Mouse (Mus musculus): ENCODE results near the gene Zfp710.

Gene Zfp710

DNA sequence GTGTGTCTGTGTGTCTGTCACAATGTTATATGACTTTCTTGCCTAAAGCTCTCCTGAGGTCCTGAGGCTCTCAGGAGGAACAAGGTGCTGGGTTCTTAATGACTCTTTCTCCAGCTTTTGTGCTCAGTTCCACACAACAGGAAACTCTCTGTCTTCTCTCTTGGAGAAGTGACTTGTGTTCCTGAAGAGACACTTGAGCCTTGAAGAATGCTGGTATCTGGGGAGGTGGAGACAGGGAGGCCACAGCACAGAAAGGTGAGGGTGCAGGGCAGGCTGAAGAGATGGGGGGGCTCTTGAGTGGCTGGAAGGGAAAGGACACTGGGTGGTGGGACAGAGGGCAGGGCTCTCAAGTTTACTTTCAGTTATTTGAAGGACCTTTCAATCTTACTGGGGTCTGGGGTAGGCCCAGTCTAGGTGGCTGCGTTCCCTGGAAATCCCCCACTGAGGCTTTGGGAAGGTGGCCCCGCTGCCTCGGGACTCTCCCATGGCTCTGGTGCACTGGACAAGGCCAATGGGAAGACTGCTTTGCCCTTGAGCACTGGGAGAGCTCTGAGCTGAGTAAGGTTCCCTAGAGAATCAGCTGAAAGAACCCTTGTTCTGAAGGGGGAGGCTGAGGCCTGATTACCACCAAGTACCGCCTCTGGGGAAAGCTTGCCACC is 33.9 kb downstream of the Zfp710 start:
- DNase-seq, result no peak

DNA sequence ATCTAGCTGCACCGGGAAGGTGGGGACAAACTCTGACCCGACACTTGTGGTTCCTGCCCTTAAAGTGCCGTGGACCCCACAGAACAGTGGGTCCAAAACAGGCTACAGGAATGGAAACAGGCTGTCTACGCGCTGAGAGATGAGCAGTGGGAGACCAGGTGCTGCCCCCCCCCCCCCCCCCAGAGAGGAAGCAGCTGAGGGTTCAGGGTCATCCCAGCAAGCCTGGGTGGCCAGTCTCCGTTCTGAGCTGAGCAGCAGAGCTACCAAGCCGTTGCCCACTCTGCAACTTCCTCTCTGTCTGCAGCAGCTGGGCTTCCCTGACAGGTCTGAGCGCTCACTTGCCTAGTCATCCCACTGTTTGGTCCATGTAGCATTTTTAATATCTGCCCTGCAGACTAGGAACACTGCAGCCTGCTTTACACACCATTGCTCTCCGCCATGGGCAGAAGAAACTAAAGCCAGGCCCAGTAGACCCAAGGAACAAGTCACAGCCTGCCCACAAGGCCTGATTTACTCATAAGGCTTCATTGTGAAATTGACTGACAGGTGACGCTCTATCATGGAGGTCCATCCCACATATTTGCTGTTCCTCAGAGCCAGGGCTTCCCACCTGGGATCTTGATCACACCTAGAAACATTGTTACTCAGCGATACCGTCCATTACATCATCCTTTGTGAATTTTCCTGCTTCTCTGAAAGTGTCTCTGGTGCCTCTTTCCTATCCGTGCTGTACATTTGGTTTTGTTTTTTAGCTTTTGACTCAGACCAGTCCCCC is 34.6 kb downstream of the Zfp710 start:
- DNase-seq, result no peak

DNA sequence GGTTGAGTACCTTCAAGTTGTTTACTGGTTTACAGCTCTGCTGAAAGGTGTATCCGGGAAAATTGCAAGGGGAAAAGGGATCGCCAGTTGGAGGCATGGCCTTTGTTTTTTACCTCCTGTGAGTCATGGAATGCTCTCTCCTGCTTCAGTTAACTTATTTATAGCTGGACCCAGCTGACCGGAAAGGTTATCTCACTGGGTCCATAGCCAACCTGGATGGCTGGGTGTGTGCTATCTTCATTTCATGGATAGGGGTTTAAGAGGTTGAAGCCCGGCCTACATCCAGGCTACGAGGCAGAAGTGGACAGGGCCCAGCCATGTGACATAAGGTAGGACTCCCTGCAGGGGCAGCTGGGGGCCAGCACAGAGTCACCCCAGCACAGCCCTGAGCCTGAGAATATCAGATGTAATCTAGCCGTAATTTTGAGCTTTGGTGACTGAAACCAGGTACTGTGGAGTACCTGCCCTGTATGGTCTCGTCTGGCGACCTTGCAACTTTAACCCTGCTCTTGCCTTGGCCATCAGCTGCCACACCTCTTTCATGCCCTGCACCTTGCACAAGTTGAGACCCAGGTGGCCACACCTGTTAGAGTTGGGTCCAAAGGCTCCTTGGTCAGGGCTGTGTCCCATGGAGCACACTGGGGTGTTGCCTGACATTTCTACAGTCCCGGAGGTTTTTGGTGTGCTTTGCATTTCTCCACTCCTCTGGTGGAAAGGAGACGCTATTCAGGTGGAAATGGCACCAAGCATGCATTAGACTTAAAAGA is 35.6 kb downstream of the Zfp710 start:
- no peak for DNase-seq

DNA sequence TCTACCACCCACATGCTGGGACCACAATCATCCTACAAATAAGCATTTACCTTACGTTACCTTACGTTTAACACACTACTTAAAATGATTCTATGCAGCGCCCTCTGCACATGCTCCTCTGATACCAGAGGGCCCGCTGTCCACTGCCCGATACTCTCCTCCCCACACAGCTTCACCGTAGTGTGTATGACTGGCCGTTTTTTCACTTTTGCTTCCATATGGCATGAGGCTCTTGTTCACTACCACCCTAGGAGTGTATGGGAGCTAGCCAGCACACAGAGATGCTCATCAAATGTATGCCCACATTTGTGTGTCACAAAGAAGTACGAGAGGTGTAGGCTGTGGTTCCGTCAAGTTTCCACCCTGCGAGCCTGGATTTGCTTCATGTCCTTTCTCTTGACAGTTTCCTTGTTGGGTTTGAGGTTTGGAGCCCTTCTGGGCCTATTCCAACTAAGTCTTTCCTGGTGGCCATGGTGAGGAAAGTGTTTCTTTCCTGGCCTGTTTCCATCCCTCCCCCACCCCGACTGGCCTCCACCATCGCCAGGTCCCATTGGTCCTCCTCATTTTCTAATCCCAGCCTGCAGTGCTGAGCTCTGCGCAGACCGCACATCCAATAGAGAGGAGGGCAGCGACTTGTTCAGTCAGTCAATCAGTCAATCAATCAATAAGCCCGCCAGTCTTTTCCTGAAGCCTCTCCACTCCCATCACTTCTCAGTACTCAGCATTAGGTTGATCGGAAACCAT is 37.6 kb downstream of the Zfp710 start:
- peak; percentile 50 to 54 for DNase-seq

DNA sequence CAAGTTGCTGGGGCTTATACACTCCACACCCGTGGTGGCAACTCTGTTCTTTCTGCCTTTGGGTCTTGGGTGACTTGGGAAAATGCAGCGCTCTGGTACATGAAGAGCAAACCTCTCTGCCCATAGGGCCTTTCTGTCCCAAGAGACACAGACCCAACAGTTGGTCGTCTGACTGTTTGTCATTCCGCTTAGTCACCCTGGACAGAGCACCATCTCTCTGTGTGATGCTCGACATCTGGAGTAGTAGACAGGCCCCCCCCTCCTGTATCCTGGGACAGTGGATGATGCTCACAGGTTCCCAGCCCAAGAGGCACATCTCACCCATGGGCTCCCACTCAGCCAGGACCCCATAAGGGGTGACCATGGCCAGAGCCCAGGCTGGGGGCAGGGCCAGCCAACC is 38.6 kb downstream of the Zfp710 start:
- no peak for DNase-seq

DNA sequence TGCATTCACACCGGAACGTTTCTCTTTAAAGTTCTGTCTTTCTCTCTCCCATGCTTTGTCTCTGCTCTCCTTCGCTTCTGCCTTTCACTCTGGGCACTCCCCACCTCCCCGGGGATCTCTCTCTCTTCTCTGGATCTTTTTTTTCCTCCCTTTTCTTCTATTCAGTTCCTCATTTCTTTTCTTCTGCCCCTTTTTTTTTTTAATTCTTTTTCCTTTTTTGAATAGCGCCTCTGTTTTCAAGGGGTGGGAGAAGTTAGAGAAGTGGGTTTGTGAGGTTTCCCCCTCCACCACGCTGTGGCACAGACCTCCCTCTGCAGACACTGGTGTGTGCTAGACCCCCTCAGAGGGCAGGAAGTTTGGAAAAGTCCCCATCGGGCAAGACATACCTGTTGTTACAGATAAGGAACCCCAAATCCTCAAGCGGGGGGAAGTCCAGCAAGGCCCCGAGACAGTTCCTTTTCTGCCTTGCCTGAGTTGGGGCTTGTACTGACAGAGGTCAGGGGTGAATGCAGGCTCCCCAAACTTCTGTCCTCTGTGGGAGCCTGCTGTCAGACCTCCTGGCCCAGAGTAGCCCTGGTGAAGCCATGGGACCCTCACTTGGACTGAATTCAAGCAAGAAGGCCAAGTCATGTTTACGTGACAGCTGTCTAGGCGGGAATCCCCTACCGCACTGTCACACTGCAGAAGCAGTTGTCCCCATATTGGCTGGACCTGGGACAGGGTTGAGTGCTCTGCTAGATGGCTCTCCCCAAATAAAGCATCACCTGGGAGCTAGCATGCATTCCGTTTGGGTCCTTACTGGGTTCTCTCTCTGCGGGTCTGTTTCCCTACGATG is 39.5 kb downstream of the Zfp710 start:
- DNase-seq, result no peak

DNA sequence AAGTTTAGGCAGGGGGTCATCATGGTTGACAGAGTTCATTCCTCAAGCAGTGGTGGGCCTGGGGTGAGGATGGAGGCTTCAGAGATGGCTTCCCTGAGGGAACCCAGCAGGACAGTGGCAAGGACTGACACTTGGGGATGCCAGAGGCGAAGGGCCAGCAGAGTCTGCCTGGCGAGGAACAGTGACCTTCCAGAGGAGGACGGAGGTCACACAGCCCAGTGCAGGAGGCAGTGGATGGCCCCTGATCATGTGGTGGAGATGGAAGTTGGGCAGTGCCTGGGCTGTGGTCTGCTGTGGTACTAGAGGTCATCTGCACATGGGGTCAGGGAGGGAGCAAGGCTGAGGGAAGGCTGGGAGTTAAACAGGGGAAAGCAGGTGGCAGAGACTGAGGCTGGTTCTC is 40.6 kb downstream of the Zfp710 start:
- no peak for DNase-seq

DNA sequence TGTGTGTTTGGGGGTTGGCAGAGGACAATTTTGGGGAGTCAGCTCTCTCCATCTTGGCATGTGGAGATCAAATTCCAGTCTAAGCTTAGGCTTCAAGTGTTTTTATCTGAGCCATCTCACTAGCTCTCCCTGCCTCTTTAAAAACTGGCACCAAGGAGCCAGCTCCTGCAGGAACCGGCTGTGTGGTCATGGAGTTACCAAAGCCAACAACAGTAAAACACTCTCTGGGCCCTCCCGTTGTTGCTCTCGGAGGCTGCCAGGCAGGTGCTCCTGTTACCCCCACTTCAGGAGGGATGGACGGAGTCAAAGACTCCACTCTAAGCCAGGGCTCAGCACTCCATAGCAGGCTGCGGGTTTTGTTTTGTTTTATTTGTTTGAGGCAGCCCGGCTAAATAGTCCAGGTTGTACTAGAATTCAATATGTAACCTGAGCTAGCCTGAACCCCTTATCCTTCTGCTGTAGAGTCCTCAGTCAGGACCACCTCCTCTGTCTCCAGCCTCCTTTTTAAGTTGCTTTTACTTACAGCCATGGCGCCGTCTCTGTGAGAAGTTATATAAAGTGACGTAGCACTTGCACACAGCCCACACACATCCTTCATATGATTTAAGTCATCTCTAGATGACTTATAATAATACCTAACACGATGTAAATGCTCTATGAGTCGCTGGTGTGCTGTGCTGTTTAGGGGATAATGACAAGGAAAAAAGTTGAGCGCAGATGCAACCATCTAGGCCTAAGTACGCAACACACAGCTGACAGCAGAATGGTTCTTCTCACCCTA is 42.3 kb downstream of the Zfp710 start:
- DNase-seq, result no peak

DNA sequence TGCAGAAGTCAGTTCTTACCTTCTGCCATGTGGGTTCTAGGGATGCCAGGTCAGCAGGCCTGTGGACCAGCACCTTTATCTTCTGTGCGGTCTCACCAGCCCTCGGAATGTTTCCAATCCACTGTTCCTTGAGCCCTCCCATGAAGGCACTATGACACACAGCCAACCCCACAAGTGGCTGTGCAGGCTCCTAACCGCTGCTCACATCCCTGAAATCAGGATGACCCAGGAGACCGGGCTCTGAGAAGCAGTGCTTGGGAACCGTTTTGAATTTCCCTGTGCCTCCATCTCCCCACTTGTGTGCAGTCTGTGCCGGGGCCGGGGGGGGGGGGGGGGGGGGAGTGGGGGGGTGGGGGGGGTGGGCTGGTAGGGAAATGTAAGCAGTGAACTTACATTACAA is 43.7 kb downstream of the Zfp710 start:
- no peak for DNase-seq

DNA sequence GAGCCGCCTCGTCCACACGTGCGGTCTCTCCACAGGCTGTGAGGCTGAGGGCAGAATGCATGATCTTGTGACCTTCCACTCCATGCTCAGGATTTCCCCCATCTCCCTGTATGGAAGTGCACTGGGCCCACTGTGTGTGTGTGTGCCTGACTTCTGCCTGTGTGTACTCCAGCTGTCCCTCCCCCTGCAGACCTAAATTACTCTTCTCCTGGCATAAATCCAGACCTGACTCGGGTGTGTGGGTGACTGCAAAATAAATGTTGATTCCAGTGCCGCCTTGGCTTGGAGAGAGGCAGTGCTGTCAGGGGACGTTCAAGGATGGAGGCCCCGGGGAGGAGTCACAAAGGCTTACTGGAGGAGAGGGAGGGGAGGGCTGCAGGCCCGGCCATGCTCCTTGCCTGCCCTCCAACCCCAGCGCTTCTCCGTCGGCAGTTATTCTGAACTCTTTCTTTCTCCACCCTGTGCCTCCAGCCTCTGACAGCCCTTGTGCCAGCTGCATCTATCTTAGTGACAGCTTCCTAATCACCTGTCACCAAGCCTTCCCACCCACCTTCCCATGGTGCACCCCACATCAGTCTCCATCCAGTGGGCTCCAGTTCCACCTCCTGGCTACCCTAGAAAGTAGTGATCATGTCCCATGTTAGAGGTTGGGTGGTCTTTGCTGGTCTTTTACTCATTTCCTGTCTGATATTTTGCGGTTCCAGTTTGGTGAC is 45.2 kb downstream of the Zfp710 start:
- DNase-seq, result no peak

DNA sequence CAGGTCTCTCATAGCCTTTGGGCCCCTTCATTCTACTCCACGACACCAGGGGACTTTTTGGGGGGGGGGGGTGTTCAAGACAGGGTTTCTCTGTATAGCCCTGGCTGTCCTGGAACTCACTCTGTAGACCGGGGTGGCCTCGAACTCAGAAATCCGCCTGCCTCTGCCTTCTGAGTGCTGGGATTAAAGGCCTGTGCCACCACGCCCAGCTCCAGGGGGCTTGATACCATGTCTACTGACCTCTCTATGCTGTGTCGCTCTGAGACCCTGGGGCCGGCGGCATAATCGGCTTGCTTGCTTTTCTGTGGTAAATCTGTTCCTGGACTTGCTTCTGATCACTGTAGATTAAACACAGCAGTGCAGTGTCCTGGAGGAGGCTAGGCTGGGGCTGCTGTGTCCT is 46.6 kb downstream of the Zfp710 start:
- DNase-seq, result no peak

DNA sequence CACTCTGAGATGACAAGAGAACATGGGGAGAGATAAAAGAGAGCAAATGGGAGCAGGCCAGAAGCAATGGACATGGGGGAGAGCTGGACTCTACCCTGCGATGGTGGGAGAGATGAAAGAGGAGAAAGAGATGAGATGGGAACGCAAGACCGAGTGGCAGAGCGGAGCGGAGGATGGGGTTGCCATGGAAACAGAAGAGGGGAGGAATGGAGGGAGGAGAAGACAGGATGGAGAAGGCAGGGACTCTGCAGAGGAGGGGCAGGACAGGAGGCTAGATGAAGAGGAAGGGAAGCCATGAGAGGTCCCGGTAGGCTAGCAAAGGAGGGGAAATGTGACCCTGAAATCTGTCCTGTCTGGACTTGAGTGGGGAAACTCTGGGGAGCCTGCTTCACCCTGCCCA is 47.7 kb downstream of the Zfp710 start:
- no peak for DNase-seq

DNA sequence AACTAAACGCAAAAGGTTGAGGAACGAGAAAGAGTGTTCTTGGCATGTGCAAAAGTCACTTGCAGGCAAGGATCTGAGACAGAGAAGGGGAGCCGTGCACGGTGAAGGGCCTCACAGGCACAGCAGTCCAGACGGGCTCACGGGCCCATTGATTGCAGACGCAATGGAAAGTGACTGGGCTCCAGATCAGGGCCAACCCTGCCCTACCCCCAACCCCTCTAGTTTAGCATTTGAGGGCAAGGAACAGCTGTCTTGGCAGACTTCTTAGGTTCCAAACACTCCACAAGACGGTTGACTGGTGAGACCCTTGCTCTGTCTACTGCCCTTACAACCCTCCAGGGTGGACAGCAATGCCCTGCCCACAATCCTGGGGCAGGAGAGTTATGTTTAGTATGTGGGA is 48.9 kb downstream of the Zfp710 start:
- no peak for DNase-seq

DNA sequence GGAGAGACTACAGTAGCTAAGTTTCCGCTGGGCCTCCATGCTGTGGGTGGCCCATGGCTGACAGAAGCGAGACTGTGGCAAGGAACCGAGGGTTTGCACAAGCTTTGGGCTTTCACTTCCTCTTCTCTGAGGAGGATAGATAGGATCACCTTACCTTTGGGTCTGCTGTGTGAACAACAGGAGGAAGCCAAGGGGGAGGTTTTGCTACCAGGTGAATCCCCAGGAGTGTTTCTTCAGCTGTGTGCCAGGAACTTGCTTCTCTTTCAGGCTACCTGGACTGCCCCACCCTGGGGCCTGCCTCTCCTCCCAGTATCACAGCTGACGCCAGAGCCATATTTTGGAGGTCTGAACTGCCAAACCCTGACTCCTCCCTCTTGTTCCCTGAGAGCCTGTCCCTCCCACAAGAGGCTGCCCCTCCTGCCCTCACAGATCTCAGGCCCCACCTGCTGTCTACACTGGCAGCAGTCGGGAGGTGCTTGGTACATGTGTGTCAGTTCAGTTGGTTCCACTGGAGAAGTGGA is 50.4 kb downstream of the Zfp710 start:
- DNase-seq, result no peak

DNA sequence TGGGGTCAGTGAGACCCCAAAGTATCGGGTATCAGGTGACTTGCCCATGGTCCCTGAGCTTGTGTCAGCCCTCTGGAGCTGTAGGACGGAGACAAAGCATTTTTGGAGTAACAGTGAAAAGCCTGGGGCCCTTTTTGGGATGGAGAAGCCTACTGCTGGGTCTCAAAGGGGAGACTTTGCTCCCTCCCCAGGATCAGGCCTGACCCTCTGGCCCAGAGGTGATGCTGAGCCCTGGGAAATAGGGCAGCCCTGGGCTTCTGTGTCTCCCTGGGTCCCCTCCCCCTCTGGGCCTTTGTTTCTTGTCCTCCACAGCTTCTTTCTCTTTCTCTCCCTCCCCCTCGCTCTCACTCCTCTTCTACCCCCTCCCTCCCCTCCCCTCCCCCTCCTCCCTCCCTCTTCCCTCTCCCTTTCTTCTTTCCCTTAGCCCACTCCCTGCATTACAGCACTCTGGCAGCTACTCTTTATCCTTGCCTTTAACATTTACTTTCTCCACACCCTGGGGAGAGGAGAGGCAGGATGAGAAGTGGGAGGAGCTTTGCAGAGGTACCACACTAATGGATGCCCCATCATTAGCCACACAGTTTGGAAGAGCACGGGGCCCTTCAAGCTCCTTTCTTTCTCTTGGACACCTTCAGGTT is 51.5 kb downstream of the Zfp710 start:
- no peak for DNase-seq

DNA sequence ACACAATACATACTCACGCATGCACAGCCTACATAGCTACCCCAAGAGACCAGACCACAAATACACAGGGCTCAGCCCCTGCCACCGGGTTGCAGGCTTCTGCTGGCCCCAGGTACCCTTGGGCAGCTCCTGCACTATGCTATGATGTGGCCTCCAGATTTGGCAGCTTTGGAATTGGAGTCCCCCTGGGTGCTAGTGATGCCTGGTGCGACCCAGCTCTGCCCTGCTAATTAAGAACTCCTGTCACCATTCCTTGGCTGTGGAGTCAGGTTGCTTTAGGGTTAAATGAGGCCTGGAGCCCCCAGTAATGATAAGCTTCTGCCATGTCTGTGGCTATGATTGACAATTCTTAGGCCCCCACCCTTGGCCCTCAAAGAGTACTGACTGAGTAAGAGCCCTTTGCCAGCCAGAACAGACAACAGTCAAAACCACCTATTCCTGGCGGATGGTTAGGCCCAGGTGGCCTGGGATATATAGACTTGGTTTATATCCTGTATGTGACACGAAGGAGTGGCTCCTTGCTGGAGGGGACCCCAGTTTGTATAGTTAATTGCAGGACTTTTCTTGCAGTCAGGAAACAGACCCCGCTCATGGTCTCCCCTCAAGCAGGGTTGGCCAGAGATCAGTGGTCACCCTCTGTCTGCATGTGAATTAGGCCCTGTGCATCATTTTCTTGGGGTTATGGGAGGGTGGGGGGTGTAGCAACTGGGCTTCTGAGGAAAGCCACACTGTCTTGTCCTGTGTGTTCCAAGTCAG is 52.5 kb downstream of the Zfp710 start:
- DNase-seq, result no peak

DNA sequence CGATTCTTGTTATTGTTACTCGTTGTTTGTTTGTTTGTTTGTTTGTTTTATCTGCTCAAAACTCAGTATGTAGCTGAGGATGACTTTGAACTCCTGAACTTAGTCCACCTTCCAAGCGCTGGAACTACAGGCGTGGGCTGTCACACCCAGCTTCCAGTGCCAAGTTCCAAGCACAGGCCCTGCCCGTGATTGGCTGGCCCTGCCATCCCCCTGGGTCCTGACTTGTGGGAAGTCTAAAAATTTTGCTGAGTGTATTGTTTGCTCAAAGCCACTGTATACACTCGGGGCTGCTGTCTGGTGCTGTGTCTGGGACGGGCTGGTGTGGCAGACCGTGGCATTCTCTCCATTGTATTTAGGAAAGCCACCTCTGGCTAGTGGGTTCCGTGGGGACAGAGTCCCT is 53.2 kb downstream of the Zfp710 start:
- no peak for DNase-seq

DNA sequence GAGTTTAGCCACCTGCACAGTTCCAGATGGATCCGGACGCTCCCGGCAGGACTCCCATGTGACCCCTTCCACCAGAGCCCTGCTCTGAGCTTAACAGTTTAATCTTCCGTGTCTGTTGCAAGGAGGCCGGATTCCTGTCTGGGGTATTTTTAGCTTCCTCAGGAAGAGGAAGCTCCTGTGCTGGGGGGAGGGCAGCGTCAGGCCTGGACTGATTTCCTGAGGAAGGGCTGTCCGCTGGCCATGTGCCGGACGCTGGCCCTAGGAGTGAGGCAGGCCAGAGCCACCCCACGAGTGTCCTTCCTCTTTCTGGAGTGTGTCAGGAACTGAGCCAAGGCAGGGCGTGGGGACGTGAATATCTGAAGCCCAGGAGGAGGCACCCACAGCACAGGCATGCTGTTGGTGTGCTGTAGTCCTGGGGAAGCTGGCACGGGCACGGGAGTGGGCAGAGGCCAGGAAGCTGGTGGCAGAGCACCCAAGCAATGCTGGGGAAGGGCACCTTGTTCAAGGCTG is 54.2 kb downstream of the Zfp710 start:
- DNase-seq, result peak; percentile 86 to 90

Measured in cerebellum, postnatal 36 days (tissue).